Mouse (Mus musculus) heart, postnatal 36 days (tissue): Measurements from ENCODE around the gene Alpk3. TPM values are rescaled to one million over a fixed set of nuclear protein-coding genes. Genes with fewer than 3 reads are reported as not detected.
A peak's percentile ranks its signal among the peaks of the same experiment; 100 is the strongest.

Experiments used
- DNase-seq, 2 experiments: peaks; one replicate each; pipeline ENCODE4 v3.0.0; 2021 to 2022
- intact Hi-C: fragments of 180-260 bp; cut with DNase I; formaldehyde crosslinking; loops from one replicate; pipeline ENCODE4 v1.15.1; 2025
- total RNA-seq, 2 experiments: library from RNA; stranded (reverse); gene quantifications; 2 replicates each; pipeline ENCODE4 v1.2.3; 2021

The Alpk3 gene
- total RNA-seq = 100 to 1,000 TPM; 107 to 112 TPM

DNA sequence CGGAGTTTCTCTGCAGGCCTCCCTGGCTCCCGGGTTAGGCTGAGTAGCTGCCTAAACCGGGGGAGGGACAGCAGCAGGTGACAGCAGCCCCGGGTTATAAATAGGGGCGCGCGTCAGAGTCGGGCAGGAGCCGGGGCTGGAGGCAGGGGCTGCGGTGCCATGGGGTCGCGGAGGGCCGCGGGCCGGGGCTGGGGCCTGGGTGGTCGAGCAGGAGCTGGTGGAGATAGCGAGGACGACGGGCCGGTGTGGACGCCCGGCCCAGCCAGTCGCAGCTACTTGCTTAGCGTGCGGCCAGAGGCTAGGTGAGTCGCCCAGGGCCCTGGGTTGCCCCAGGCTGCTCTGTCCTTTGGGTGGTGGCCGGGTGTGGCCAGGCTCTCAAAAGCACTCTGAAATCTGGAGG lies at the start of gene Alpk3:
Gene Alpk3 (plus strand): TSS at position 130 of the 400 bp plus-strand sequence.
- intact Hi-C loops = no loop called here
- peak; percentile 51 to 66 for DNase-seq

DNA sequence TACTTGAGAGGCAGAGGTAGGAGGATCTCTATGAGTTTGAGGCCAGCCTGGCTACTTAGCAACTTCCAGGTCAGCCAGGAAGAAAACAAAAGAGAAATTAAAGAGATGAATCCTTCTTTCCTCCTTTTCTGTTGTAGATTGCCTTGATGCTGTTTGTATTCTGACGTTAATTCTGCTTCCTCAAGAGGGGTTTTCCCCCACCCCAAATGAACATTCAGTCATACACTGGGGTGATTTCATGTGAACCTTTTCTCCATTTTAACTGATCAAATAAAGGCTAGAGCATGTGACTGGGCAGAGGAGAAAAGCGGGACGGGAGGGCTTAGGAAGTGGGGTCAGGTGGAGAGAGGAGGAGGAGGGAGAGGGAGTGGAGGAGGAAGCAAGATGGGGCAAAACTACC lies 49.1 kb upstream of the Alpk3 start:
- intact Hi-C loops = no loop called here
- DNase-seq = no peak

DNA sequence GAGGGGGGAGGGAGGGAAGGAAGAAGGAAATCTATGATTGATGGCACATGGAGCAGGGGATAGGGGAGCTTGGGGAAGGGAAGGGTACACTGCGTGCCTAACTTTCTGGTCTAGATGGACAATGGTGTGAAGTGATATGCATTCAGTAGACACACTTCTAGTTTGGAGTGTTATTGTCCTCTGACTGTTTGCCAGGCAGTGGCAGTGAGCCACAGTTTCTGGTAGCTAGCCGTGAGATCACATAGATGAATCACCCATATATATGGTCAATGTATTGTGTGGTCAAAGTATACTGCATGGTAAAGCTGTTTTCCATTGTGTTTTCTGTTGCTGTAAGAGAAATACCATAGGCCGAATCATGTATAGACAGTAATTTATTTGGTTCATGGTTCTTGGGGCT lies 45.8 kb upstream of the Alpk3 start:
- intact Hi-C loops = no loop called here
- DNase-seq = no peak

DNA sequence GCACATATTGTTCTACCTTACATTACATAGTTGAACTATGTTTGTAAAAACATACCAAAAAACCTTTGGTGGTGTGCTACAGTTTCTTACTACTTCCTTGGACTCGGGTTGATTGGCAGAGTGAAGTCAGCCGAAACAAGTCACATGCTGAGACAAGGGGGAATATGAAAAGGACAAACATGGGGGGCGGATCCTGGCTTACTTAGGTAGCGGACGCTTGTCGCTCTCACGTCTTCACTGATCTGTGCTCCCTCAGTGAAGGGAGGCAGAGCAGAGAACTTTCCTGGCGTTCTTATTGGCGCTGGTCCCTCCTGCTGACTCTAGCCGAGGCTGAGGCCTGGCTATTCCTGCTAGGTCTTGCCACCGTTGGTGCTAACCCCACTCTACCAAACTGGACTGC lies 37.1 kb upstream of the Alpk3 start:
- no peak for DNase-seq
- intact Hi-C loops = no loop called here

DNA sequence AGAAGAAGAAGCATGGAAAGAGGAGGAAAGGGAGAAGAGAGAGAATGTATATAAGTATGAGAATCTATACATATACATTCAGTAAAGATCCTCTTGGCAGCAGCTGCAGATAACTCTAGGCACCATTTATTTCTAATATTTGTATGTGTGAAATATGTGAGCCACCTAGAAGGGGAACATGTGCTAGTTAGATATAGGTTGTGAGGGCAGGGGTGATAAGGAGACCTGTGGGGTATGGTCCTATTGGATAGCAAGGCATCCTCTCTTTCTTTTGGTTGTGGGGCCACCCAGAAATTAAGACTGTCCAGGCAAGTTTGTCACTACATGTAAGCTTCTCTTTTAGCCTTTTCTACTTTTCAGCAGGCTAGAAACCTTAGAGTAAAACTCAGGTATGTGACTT lies 34.7 kb upstream of the Alpk3 start:
- no peak for DNase-seq
- intact Hi-C loops = no loop called here

DNA sequence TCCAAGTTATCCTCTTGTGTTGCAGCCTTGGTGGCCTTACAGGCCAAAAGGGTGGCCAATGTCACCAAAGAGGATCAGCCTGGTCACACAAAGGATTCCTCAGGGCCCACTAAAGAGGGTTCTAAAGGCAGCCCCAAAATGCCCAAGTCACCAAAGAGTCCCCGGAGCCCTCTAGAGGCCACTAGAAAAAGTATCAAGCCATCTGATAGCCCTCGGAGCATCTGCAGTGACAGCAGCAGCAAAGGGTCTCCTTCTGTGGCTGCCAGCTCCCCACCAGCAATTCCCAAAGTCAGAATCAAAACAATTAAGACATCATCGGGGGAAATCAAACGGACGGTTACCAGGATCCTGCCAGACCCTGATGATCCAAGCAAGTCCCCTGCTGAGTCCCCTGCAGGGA lies 33.3 kb upstream of the Alpk3 start:
- no peak for DNase-seq
- intact Hi-C loops = no loop called here

DNA sequence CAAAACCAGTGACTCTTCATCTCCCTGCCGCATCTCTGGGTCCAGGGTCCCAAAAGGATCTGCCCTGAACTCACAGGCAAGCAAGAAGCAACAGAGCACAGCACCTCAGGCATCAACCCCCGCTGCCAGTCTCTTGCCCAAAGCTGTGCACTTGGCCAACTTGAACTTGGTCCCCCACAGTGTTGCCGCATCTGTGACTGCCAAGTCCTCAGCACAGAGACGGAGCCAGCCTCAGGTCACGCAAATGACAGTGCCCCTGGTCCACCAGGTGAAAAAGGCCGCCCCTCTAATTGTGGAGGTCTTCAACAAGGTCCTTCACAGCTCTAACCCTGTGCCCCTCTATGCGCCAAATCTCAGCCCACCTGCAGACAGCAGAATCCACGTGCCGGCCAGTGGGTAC lies 32.7 kb upstream of the Alpk3 start:
- no peak for DNase-seq
- intact Hi-C loops = no loop called here

DNA sequence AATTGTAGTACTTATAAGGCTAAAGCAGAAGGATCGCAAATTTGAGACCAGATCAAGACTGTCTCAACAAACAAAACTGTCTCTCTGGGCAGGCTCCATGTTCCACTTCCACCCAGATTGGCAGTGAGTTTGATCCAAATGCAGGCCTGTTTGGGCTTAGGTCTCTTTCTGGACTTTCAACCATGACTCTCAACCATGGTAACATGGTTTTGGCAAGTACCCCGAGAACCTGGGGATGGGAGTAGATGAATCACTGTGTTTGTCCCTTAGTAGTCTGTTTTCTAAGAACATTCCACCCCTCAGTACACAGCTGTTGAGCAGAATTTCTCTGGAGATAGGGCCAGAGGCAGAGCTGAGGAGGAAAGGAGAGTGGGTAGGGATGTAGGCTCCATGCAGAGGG lies 31.6 kb upstream of the Alpk3 start:
- no peak for DNase-seq
- intact Hi-C loops = no loop called here

DNA sequence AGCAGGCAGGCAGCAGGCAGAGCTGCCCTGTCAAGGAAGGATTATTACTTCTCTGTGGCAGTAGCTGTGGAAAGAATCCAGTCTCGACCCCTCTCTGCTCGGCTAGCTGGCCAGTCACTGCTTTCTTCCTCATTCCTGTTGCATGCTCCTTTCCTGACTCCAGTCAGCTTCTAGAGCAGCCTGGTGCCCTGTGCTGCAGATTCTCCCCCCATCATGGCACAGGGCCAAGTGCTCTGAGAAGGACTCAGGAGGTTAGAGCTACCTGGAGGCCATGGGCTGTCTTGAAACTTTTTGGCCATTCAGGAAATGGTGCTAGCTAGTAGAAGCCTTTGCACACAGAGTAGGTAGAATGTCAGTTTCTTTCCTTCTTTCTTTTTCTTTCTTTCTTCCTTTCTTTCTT lies 17.7 kb upstream of the Alpk3 start:
- intact Hi-C loops = loop anchor here (10.0 kb wide), 1 partner anchor 305 kb away; no protein-coding TSS in a partner anchor
- DNase-seq = no peak

DNA sequence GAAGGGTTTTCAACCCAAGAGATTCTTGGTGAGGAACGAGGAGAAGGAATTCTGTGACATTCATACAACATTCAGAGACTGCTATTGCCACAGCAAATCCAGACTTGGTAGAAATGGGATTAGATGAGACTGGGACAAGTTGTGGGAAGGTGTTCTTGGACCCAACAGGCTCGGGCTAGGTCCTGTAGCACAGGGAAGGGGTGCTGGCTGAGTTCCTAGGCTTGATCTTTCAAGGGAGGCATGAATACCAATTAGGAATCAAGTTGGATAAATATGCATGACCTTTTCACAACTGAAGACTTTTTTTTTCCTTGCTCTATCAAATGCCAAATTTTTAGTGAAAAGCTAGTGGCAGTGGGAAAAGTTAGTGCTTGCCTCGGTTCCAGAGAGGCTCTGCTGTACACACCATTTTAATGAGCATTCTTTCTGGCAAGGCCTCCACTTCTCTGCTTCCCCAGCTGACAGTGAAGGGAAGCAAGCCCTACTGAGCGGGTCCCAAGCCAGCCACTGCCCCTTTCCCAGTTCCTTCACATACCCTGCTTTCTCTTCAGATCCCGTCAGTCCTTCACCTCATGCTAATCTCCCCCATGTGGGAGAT lies 14.3 kb upstream of the Alpk3 start:
- no peak for DNase-seq
- intact Hi-C loops = loop anchor here (10.0 kb wide), 1 partner anchor 308 kb away; no protein-coding TSS in a partner anchor

DNA sequence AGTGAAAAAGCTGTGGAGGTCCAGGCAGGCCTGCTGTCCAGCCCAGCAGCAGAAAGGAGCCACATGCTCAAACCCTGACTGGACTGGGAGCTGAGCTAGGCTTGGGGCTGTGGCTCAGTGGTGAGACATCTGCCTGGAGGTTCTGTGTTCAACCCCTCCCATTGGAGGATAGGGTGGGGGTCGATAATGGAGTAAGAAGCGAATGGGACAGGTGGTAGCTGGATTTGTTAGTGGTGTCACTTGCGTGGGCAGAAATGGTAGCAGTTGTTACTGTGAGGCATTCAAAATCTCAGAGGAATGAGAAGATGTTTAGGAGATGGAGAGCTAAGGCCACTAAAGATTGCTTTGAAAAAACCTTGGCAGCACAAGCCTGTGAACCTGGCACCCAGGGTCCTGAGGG lies 9.6 kb upstream of the Alpk3 start:
- intact Hi-C loops = loop anchor here (10.0 kb wide), 1 partner anchor 313 kb away; no protein-coding TSS in a partner anchor

DNA sequence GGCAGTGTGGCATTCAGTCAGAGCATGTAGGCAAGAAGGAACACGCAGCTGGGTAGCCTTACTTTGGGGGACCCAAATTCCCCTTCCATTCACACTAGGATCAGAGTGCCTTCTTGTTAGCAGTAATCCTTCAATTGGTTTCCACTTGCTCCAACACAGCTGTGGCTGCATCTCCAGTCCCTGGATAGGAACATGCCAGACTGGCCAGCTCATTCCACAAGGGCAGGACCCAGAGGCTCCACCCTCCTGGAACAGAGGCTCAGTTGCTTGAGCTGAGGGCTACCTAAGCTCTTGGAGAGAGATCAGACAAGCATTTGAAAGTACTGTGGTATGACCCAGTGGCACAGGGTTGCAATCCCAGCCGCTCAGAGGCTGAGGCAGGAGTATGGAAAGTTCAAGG lies 8.9 kb upstream of the Alpk3 start:
- no peak for DNase-seq
- intact Hi-C loops = loop anchor here (10.0 kb wide), 1 partner anchor 314 kb away; no protein-coding TSS in a partner anchor

More for the DNA sequence above, 9.6 kb upstream of the Alpk3 start:
- DNase-seq = no peak

DNA sequence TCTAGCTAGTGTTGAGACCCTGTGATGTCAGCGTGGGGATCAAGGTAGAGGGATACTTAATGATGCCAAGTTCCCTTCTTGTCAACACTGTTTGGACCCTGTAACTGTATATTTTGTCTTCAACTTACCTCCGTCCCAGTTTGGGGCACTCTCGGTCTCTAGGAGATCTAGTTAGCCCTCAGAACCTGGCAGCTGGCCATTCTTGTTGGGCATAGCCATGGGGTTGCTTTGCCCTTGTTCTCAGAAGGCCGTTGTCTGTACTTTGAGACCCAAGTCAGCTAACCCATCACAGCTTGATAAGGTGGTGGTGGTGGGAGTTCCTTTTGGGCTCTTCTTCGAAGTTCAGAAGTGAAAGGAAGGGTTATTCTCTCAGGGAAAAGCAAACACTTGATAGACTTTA lies 7.4 kb upstream of the Alpk3 start:
- DNase-seq = no peak
- intact Hi-C loops = loop anchor here (10.0 kb wide), 1 partner anchor 315 kb away; no protein-coding TSS in a partner anchor

DNA sequence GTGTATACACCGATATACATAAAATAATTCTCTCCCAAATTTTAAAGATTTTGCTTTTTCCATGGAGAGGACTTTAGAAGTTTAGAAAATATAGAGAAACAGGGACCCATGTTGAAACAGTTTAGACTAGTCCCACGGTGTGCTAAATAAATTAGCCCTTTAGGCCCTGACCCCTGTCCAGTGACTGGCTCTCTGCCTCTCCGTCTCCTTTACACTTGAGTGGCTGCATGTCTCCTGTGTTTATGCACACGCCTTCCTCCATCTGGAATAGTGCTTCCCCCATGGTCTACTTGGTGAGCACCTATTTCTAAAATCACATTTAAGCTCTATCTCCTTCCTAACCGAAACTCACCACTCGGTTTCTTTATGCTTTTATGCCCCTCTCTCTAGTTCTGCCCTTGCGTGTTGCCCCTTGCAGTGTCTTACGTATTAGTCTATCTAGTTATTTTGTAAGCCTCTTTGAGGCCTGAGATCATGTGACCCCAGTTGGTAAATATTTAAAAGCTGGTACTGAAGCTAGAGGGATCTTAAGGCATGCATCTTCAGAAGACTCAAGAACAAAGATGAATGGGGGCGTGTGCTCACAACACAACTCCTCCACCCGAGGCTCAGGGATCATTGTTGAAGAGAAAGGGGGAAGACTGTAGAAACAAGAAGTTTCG lies 1.6 kb upstream of the Alpk3 start:
- DNase-seq = no peak
- intact Hi-C loops = no loop called here

DNA sequence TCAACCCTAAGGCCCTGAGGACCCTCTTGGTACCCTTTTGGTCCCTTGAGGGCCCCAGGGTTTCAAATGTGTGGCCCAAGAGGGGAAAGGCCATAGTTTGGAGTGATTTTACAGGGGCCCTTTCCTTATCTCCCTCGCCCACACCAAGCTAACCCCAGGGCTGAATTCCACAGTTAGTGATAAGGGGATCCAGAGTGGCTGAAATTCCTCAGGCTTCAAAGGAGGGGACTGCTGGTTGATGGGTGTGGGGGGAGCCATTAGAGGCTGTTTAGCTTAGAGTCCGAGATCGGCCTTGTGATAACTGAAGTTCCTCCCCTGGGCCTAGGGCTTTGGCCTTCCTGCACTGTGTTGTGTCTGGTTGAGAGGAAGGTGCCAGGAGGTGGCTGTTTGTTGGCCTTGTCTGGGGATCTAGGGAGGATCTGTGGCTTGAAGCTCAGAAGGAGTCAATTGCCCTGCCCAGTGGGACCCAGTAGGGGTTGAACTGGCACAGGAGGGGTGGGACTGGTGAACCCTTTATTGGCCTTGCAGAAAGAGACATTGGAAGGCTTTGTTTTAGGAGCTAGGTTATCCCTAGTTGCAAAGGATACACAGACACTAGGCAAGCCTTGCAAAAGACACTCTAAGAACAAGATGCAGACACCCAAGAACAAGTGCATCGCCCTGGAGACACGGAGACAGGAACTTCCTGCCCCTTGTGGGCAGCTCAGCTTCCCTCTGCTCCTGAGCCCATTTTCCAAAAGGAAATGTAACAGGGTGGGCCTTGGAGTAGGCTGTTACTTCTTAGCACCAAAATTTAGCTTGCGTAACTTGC lies 706 bp downstream of the Alpk3 start:
- DNase-seq = no peak
- intact Hi-C loops = no loop called here

DNA sequence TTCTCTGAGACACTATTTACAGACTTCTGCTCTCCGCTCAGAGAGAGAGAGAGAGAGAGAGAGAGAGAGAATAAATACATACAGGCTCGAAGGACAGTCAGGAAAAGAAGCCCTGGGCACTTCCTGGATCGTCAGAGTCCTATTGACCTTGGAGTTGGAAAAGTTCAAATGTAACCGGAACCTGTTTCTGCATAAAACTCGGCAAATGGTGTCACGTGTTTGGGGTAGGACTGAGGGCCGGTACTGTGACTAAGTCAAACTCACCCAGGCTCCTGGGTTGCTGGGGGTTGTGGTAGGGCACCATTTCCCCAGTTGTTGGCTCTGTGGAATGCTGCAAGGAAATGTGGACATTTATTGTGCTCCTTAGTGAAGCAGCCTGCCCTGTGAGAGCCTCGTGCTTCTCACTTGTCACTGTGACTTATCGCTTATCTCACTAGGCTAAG lies 1.3 kb downstream of the Alpk3 start:
- intact Hi-C loops = no loop called here
- peak in 1 of 2 experiments; percentile 42 for DNase-seq

DNA sequence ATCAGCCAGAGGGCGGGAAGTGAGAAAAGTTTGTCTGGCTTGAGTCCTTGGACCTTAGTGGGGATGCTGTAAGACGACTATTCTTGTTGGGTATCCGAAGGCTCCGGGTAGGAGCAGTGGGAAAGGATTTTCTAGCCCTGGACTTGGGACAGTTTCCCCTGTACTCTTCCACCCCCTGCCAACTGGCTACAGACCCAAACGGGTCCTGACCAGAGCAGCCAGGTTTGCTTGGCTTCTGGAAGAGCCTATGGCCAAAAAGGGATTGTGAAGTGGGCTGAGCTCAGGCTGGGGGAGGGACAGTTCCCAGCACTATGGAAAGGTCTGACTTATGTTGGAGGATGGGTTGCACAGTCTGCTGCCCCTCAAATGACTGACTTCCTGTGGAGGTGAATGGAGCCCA lies 2.0 kb downstream of the Alpk3 start:
- intact Hi-C loops = no loop called here
- DNase-seq = peak in 1 of 2 experiments; percentile 49

DNA sequence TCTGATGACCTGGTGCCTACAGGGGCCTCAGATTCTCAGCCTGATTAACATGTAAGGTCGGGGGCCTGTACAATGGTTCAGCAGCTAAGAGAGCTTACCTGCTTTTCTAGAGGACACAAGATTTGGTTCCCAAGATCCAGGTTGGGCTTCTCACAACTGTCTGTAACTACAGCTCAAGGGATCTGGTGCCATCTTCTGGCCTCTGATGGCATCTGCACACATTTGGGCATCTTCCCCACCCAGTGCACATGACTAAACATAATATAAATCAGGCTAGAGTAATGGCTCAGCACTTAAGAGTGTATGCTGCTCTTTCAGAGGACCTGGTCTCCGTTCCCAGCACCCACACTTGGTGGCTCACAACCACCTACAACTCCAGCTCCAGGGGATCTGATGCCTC lies 3.5 kb downstream of the Alpk3 start:
- no peak for DNase-seq
- intact Hi-C loops = no loop called here

DNA sequence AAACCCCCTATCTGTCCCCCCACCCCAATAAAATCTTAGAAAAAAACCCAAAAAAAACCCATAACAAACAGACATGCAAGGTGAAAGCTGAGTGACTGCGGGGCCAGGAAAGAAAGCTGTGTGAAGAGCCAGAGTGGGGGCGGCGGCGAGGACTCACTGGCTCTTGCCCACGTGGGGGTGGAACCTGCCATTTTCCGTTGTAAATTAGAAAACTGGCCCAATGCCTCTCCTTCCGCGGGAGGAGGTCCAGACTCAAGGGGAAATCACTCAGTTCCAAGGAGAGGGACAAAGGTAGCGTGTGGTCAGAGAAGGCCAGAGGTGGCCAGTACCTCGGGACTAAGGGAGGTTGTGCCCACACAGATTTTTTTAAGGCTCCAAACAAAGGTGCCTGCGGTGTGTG lies 4.5 kb downstream of the Alpk3 start:
- intact Hi-C loops = no loop called here
- DNase-seq = no peak

DNA sequence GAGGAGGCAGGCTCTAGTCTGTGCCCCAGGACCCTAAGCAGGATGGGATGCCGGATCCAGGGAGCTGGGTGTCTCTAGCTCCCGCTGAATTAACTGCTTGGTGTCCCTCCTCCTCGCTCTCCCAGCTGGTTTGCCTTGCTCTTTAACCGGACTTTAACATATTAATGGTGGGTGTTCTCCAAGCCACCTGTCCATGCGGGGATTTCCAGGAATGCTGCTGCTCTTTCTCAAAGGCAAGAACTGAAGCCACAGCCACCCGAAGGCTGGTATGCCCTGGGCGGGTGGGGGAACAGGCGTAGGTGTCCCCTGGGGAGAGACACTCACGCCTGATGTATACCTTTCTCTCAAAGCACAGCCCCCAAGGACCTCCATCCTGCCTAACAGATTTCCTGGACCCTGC lies 5.9 kb downstream of the Alpk3 start:
- DNase-seq = no peak
- intact Hi-C loops = no loop called here

DNA sequence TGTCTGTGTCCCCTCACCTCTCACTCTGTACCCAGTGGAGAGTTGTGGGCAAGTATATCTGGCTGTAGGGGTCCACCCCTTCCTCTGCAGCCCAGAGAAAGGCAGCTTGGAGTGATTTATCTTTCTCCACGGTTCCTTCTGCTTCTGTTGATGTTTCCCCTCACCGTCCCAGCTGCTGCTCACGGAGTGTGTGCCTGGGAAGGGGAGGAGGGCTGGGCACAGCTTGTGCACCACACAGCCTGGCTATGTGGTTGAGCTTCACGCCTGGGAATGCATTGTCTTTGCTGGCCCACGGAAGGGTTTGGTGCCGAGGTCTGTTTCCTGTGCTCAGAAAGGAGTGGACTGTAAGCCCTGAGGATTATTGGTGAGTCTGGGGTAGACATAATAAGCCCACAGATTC lies 9.3 kb downstream of the Alpk3 start:
- no peak for DNase-seq

More for the DNA sequence above, 9.3 kb downstream of the Alpk3 start:
- intact Hi-C loops = no loop called here
